Comparison of ENCODE assay signal across 8 mouse cellular contexts in genomic region chr1:164138365-164139130, GRCm38 (mm10). TPM values are rescaled to one million over a fixed set of nuclear protein-coding genes. Genes with fewer than 3 reads are reported as not detected.
DNase-seq lines count a peak whose midpoint lies in the region; ATAC-seq lines count a peak whose summit lies in the region.

No protein-coding gene starts in this region.

- H3K4me2 ChIP-seq in heart, embryonic 15.5 days, result peak overlapping the region; percentile 17; the same call in 1 of the 2 replicates
- peak overlapping the region; percentile 16; the same call in 1 of the 2 replicates for H3K4me2 ChIP-seq in liver, embryonic 12.5 days
- peak overlapping the region; percentile 28; the same call in 1 of the 2 replicates for H3K4me2 ChIP-seq in stomach, embryonic 15.5 days

- no peak overlapping the region for H3K27ac ChIP-seq in heart, embryonic 15.5 days
- no peak overlapping the region for H3K27ac ChIP-seq in liver, embryonic 12.5 days
- no peak overlapping the region for H3K27ac ChIP-seq in stomach, embryonic 15.5 days

- no peaks in the 10 kb centered on the region for H3K9me3 ChIP-seq in heart, embryonic 15.5 days (replicated peaks)
- no peaks in the 10 kb centered on the region for H3K9me3 ChIP-seq in liver, embryonic 12.5 days (replicated peaks)
- no peaks in the 10 kb centered on the region for H3K9me3 ChIP-seq in stomach, embryonic 15.5 days

- H3K4me3 ChIP-seq in heart, embryonic 15.5 days, result no peak overlapping the region; the same call in 1 of the 2 replicates
- no peak overlapping the region for H3K4me3 ChIP-seq in liver, embryonic 12.5 days
- H3K4me3 ChIP-seq in stomach, embryonic 15.5 days (replicated peaks), result no peak overlapping the region

- WGBS in heart, embryonic 15.5 days, result 6% methylated on average over 5 of the region's 5 CpGs
- 2% methylated on average over 5 of the region's 5 CpGs for WGBS in liver, embryonic 12.5 days (ENCODE audit: insufficient replicate concordance)
- WGBS in stomach, embryonic 15.5 days, result 5% methylated on average over 5 of the region's 5 CpGs

- H3K4me1 ChIP-seq in heart, embryonic 15.5 days (replicated peaks), result no peaks in the 10 kb centered on the region; the same call in 1 of the 2 replicates
- no peaks in the 10 kb centered on the region for H3K4me1 ChIP-seq in liver, embryonic 12.5 days
- no peaks in the 10 kb centered on the region for H3K4me1 ChIP-seq in stomach, embryonic 15.5 days

- H3K9ac ChIP-seq in heart, embryonic 15.5 days, result no peak overlapping the region
- H3K9ac ChIP-seq in liver, embryonic 12.5 days, result no peak overlapping the region
- no peak overlapping the region for H3K9ac ChIP-seq in stomach, embryonic 15.5 days

- no peaks in the 10 kb centered on the region for H3K36me3 ChIP-seq in heart, embryonic 15.5 days
- H3K36me3 ChIP-seq in liver, embryonic 12.5 days, result no peaks in the 10 kb centered on the region
- H3K36me3 ChIP-seq in stomach, embryonic 15.5 days, result no peaks in the 10 kb centered on the region

- ATAC-seq in erythroid progenitor cell, adult 5-6 weeks (replicated peaks; ENCODE audit: low FRiP score, poor library complexity, severe bottlenecking), result peak; percentile 84
- no peak for ATAC-seq in heart, embryonic 15.5 days (replicated peaks; ENCODE audit: insufficient number of reproducible peaks, insufficient read depth, low FRiP score, low read depth)
- peak; percentile 65 for ATAC-seq in liver, embryonic 12.5 days
- peak; percentile 63; the same call in 1 of the 2 replicates for ATAC-seq in stomach, embryonic 15.5 days (ENCODE audit: insufficient read depth, low FRiP score, low read depth)

- no peaks in the 10 kb centered on the region for H3K27me3 ChIP-seq in heart, embryonic 15.5 days
- H3K27me3 ChIP-seq in liver, embryonic 12.5 days (replicated peaks), result no peaks in the 10 kb centered on the region
- H3K27me3 ChIP-seq in stomach, embryonic 15.5 days (replicated peaks), result no peaks in the 10 kb centered on the region

- DNase-seq in CD4-positive helper T cell, adult 2 months (ENCODE audit: low read depth, low spot score), result peak; percentile 84
- DNase-seq in brain, adult 2 months (ENCODE audit: low read depth, low spot score), result peak; percentile 80
- DNase-seq in kidney, postnatal 14 days, result peak; percentile 82
- peak; percentile 81 for DNase-seq in neural tube, embryonic 10.5 days (ENCODE audit: extremely low spot score, low spot score)

RNA-seq across cellular contexts. Expression of gene F5, which starts 13.1 kb away (rescaled TPM):
- total RNA-seq in erythroid progenitor cell, adult 5-6 weeks (2015; ENCODE audit: low replicate concordance), result 6.8 and 9.2 TPM in 2 replicates
- 3.5 and 4.3 TPM in 2 replicates for total RNA-seq in erythroid progenitor cell, adult 5-6 weeks (2017; ENCODE audit: low replicate concordance)
- 0.31 and 0.34 TPM in 2 replicates for polyA plus RNA-seq in heart, embryonic 15.5 days (2015; fragmentation: Nextera tagmentation; extraction: Ambion mirVana)
- 6.2 and 7.0 TPM in 2 replicates for polyA plus RNA-seq in liver, embryonic 12.5 days (2016; fragmentation: Nextera tagmentation; extraction: Ambion mirVana)
- 1.0 and 1.1 TPM in 2 replicates for polyA plus RNA-seq in stomach, embryonic 15.5 days (2015; fragmentation: Nextera tagmentation; extraction: Ambion mirVana)

RNA-seq across cellular contexts. Expression of gene Selp, which starts 23.5 kb away (rescaled TPM):
- not detected in 2 replicates for total RNA-seq in erythroid progenitor cell, adult 5-6 weeks (2015; ENCODE audit: low replicate concordance)
- not detected in 2 replicates for total RNA-seq in erythroid progenitor cell, adult 5-6 weeks (2017; ENCODE audit: low replicate concordance)
- polyA plus RNA-seq in heart, embryonic 15.5 days (2015; fragmentation: Nextera tagmentation; extraction: Ambion mirVana), result 0.35 and 0.42 TPM in 2 replicates
- polyA plus RNA-seq in liver, embryonic 12.5 days (2016; fragmentation: Nextera tagmentation; extraction: Ambion mirVana), result 0.38 and 0.41 TPM in 2 replicates
- polyA plus RNA-seq in stomach, embryonic 15.5 days (2015; fragmentation: Nextera tagmentation; extraction: Ambion mirVana), result 0.18 and 0.58 TPM in 2 replicates
